Mouse (Mus musculus) stomach, embryonic 16.5 days (tissue): ENCODE measurements around the gene Rep15. TPM values are rescaled to one million over a fixed set of nuclear protein-coding genes. Genes with fewer than 3 reads are reported as not detected.

Source experiments
- ATAC-seq: fragments of 200-750 bp; cut with Nextera tagmentation; 2 replicates; pipeline ENCODE4 v1.8.0; 2017; ENCODE audit warnings: moderate number of reproducible peaks, moderate TSS enrichment; ENCODE audit not compliant: insufficient read depth, low FRiP score
- H3K27ac ChIP-seq: fragments of 300-500 bp; sonication (generic); 2 replicates; pipeline ENCODE4 v1.5.1; 2014; ENCODE audit warnings: low read length
- H3K27me3 ChIP-seq: fragments of 300-500 bp; sonication (generic); 2 replicates; pipeline ENCODE4 v1.6.1; 2014; ENCODE audit warnings: low read length, control low read depth, mixed read lengths; ENCODE audit not compliant: control insufficient read depth, insufficient read depth
- H3K36me3 ChIP-seq: fragments of 300-500 bp; sonication (generic); 2 replicates; pipeline ENCODE4 v1.6.1; 2014; ENCODE audit warnings: low read length; ENCODE audit not compliant: control insufficient read depth, insufficient read depth
- H3K4me1 ChIP-seq: fragments of 300-500 bp; sonication (generic); 2 replicates; pipeline ENCODE4 v1.6.1; 2014; ENCODE audit warnings: low read length, control low read depth, mixed read lengths; ENCODE audit not compliant: control insufficient read depth, insufficient read depth
- H3K4me2 ChIP-seq: fragments of 300-500 bp; sonication (generic); 2 replicates; pipeline ENCODE4 v1.6.1; 2014; ENCODE audit warnings: low read depth, low read length, mixed read lengths
- H3K4me3 ChIP-seq: fragments of 300-500 bp; sonication (generic); replicated peaks from 2 replicates; pipeline ENCODE4 v1.5.1; 2014; ENCODE audit warnings: mild to moderate bottlenecking, low read length
- H3K9ac ChIP-seq: fragments of 300-500 bp; sonication (generic); 2 replicates; pipeline ENCODE4 v1.6.1; 2014; ENCODE audit warnings: low read length
- H3K9me3 ChIP-seq: fragments of 300-500 bp; sonication (generic); replicated peaks from 2 replicates; pipeline ENCODE4 v1.6.1; 2016; ENCODE audit warnings: low read length, control low read depth; ENCODE audit not compliant: control insufficient read depth
- WGBS: fragments of 180-500 bp; shearing (Covaris S2); extraction: QIAGEN DNeasy Blood & Tissue Kit; methylation state at CpG from one replicate; pipeline ENCODE4 v1.1.7; 2014; 5-methylcytosine and 5-hydroxymethylcytosine counted together
- polyA plus RNA-seq: library from polyadenylated mRNA; unstranded; fragments of >200 nt; fragmentation: Nextera tagmentation; extraction: Ambion mirVana; gene quantifications from 2 replicates; pipeline ENCODE4 v1.2.1, GENCODE M21; 2015

The Rep15 gene
- polyA plus RNA-seq, 1 experiment from 2014 or later = 3.6 TPM

- Histone ChIP-seq H3K4me2 (no peak overlapping the region), H3K4me3 (no peak overlapping the region), H3K4me1 (no peaks in the 10 kb centered on the region), H3K27ac (no peak overlapping the region), H3K36me3 (peaks cover 7% of the 10 kb centered on the region), H3K27me3 (no peaks in the 10 kb centered on the region), H3K9ac (no peak overlapping the region), H3K9me3 (no peaks in the 10 kb centered on the region)
- WGBS = 66% methylated on average over 3 of the region's 3 CpGs
- ATAC-seq = no peak
These were observed 24.2 kb upstream of the Rep15 start for GRCm38 (mm10) chr6:147008148-147008547.

- peaks cover 7% of the 10 kb centered on the region for H3K36me3 ChIP-seq
- ATAC-seq = no peak
- 65% methylated on average over 6 of the region's 6 CpGs for WGBS
- H3K9ac ChIP-seq = no peak overlapping the region
- no peaks in the 10 kb centered on the region for H3K27me3 ChIP-seq
- H3K4me1 ChIP-seq = no peaks in the 10 kb centered on the region
- H3K4me3 ChIP-seq = no peak overlapping the region
- H3K9me3 ChIP-seq = no peaks in the 10 kb centered on the region
- no peak overlapping the region for H3K4me2 ChIP-seq
- peak overlapping the region; percentile 53; the same call in 1 of the 2 replicates for H3K27ac ChIP-seq
These were observed 22.0 kb upstream of the Rep15 start for GRCm38 (mm10) chr6:147010358-147010757.

GRCm38 (mm10) chr6:147010811-147011520 lies 21.4 kb upstream of the Rep15 start:
- no peak overlapping the region for H3K4me2 ChIP-seq
- no peak overlapping the region for H3K9ac ChIP-seq
- ATAC-seq = no peak
- H3K27me3 ChIP-seq = no peaks in the 10 kb centered on the region
- peak overlapping the region; percentile 53; the same call in 1 of the 2 replicates for H3K27ac ChIP-seq
- 76% methylated on average over 15 of the region's 15 CpGs for WGBS
- no peaks in the 10 kb centered on the region for H3K4me1 ChIP-seq
- no peaks in the 10 kb centered on the region for H3K9me3 ChIP-seq
- no peak overlapping the region for H3K4me3 ChIP-seq
- H3K36me3 ChIP-seq = peaks cover 7% of the 10 kb centered on the region

DNA sequence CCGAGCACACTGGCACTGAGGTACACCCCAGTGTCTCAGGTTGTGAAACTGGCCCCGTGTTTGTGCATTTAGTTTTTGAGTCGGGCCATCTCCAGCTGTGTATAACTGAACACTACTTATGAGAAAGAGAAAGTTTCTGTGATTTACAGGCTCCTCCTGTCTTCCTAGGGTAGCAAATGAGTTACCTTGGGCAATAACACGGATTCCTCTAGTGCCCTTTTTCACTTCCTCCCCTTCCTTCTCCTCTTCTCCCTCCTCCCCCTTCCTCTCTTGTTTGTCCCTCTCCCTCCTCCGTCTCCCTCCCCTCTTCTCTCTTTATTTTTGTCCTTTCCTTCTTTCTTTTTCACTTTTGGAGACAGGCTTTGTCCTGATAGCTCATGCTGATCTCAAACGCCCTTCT lies 20.8 kb upstream of the Rep15 start:
- Histone ChIP-seq H3K36me3 (peaks cover 5% of the 10 kb centered on the region), H3K4me3 (no peak overlapping the region), H3K27ac (0 out of 2 replicates have a peak overlapping the region, but pooled peaks have one; percentile 53), H3K9ac (no peak overlapping the region), H3K4me1 (no peaks in the 10 kb centered on the region), H3K27me3 (no peaks in the 10 kb centered on the region), H3K4me2 (no peak overlapping the region), H3K9me3 (no peaks in the 10 kb centered on the region)
- WGBS = 68% methylated on average over 6 of the region's 6 CpGs
- no peak for ATAC-seq

DNA sequence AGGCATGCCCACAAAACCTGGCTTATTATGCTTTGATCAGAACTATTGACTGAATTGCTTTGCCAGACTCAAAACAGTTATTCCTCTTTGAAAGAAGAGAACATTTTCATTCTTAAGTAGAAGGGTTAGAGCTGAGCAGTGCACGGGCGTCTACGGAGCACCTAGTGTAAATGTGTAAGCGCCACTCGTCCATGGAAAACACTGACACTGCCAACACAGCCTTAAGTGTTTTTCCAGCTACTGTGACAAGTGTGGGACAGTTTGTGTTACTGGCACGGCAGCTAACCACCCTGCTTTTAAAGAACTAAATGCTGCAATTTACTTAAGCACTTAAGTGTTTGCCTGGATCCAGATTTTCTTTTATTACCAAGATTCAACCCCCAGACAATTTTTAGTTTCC lies 20.4 kb upstream of the Rep15 start:
- no peak overlapping the region for H3K9ac ChIP-seq
- H3K9me3 ChIP-seq = no peaks in the 10 kb centered on the region
- H3K4me1 ChIP-seq = no peaks in the 10 kb centered on the region
- no peaks in the 10 kb centered on the region for H3K27me3 ChIP-seq
- no peak overlapping the region for H3K4me2 ChIP-seq
- H3K36me3 ChIP-seq = peaks cover under 1% of the 10 kb centered on the region; the same call in 1 of the 2 replicates
- WGBS = 84% methylated on average over 6 of the region's 6 CpGs
- H3K27ac ChIP-seq = no peak overlapping the region
- H3K4me3 ChIP-seq = no peak overlapping the region
- no peak for ATAC-seq

GRCm38 (mm10) chr6:147013546-147013945 lies 18.8 kb upstream of the Rep15 start:
- Histone ChIP-seq H3K4me3 (no peak overlapping the region), H3K27ac (no peak overlapping the region), H3K4me2 (no peak overlapping the region), H3K36me3 (no peaks in the 10 kb centered on the region; the same call in 1 of the 2 replicates), H3K9ac (no peak overlapping the region), H3K4me1 (no peaks in the 10 kb centered on the region), H3K27me3 (no peaks in the 10 kb centered on the region), H3K9me3 (no peaks in the 10 kb centered on the region)
- WGBS = 90% methylated on average over 1 of the region's 1 CpGs
- ATAC-seq = no peak

DNA sequence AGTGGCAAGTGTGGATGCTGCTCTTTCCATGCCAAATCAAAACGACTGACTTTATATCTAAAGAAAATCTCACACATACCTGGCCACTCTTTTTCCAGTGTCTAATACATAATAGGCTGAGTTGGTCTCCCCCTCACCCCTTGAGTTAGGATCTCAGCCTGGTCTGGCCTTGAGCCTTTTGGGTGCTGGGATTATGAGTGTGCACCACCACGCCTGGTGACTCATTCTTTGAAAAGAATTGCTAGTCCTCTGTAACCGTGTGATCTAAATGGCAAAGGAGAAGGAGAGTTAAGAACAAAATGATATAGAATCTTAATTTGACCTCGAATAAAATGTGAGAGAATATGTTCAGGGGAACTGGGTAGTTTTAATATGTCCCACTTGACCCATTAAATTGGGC lies 14.5 kb upstream of the Rep15 start:
- Histone ChIP-seq H3K27ac (no peak overlapping the region), H3K4me2 (no peak overlapping the region), H3K9ac (no peak overlapping the region), H3K9me3 (no peaks in the 10 kb centered on the region), H3K4me1 (no peaks in the 10 kb centered on the region), H3K36me3 (peaks cover under 1% of the 10 kb centered on the region; the same call in 1 of the 2 replicates), H3K4me3 (no peak overlapping the region), H3K27me3 (no peaks in the 10 kb centered on the region)
- WGBS = 80% methylated on average over 4 of the region's 4 CpGs
- no peak for ATAC-seq

DNA sequence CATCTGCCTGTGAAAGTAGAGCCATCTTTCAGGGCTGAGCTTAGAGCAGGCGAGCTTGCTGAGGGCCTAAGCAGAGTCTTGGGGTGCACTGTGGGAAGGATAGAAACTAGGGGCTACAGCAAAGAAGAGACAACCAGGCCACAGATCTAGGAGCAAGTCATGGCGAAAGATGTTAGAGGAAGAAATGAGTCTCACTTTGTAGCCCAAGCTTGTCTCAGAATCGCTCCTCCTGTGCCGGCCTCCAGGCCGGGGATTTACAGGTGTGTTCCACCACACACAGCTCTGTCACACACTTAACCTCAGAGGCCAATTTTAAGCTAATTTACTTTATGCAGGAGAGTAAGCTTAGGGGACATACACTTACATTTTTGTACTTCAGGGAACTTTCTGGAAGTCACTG lies 14.0 kb upstream of the Rep15 start:
- 91% methylated on average over 5 of the region's 5 CpGs for whole genome bisulfite sequencing
- Histone ChIP-seq H3K4me1 (no peaks in the 10 kb centered on the region), H3K4me2 (no peak overlapping the region), H3K27ac (no peak overlapping the region), H3K27me3 (no peaks in the 10 kb centered on the region), H3K9ac (no peak overlapping the region), H3K4me3 (no peak overlapping the region), H3K36me3 (peaks cover 5% of the 10 kb centered on the region; the same call in 1 of the 2 replicates), H3K9me3 (no peaks in the 10 kb centered on the region)
- no peak for ATAC-seq

GRCm38 (mm10) chr6:147021181-147021580 lies 11.2 kb upstream of the Rep15 start:
- no peaks in the 10 kb centered on the region for H3K9me3 ChIP-seq
- WGBS = 91% methylated on average over 5 of the region's 5 CpGs
- no peaks in the 10 kb centered on the region for H3K4me1 ChIP-seq
- no peak overlapping the region for H3K4me2 ChIP-seq
- H3K36me3 ChIP-seq = peaks cover 5% of the 10 kb centered on the region; the same call in 1 of the 2 replicates
- no peak overlapping the region for H3K4me3 ChIP-seq
- no peaks in the 10 kb centered on the region for H3K27me3 ChIP-seq
- no peak for ATAC-seq
- no peak overlapping the region for H3K27ac ChIP-seq
- no peak overlapping the region for H3K9ac ChIP-seq
